Mouse (Mus musculus): Measurements from ENCODE around the gene Myl12a. TPM values are rescaled to one million over a fixed set of nuclear protein-coding genes. Genes with fewer than 3 reads are reported as not detected.
A peak's percentile ranks its signal among the peaks of the same experiment; 100 is the strongest.

Gene Myl12a
- polyA plus RNA-seq, 1 experiment from 2014 or later, result 417 TPM

DNA sequence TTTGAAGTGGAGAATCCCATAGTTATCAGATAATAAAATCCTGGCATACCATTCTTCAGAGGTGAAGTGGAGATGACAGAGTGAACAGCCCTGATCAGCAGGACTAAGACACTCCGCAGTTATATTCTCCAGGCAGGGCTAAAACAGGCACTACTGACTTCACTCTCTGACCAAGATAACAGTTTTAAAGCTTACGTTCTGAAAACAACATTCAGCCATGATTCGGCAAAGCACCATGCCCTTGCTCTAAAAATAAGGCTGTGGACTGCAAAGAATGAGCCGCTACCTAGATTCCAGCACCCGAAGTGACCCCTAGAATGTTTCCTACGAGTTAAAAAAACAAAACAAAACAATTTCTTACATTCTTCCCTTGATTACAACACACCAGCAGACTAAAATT, 4.8 kb downstream of the Myl12a start:
- Histone ChIP-seq H3K9ac (ENCODE audit: low read depth, low read length) (no peak overlapping the region), H3K27ac (ENCODE audit: low read depth, low read length) (no peak overlapping the region), H3K4me1 (replicated peaks; ENCODE audit: control insufficient read depth, insufficient read depth, low read length) (no peaks in the 10 kb centered on the region), H3K27me3 (replicated peaks; ENCODE audit: control insufficient read depth, insufficient read depth, low read length) (no peaks in the 10 kb centered on the region), H3K9me3 (ENCODE audit: control insufficient read depth) (no peaks in the 10 kb centered on the region), H3K4me3 (ENCODE audit: low read depth, low read length) (no peak overlapping the region), H3K36me3 (ENCODE audit: control insufficient read depth, insufficient read depth) (peaks cover 23% of the 10 kb centered on the region), H3K4me2 (replicated peaks; ENCODE audit: low read depth) (0 out of 2 replicates have a peak overlapping the region, but pooled peaks have one; percentile 17)
- ATAC-seq, result no peak
- WGBS, result 59% methylated on average over 6 of the region's 6 CpGs
- no peak for TF ChIP-seq CTCF (IDR thresholded peaks at IDR 0.05; ENCODE audit: low read depth)

DNA sequence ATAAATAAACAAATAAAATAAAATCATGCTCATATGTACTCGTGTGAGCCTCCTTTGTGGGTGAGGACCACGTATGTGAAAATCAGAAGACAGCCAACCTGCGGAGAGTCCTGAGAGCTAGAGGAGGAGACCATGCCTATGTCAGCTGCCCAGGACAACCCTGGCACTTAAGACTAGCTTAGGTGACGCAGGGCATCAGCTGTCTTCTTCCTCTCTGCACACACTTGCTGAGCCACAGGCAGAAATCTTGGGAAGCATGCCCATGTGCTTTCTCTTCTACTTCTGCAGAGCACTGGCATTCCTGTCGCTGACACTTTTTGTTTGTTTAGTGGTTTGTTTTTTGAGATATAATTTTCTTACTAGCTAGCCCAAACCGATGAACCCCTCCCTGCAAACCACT, 7.1 kb downstream of the Myl12a start:
- 82% methylated on average over 6 of the region's 6 CpGs for WGBS
- ATAC-seq, result no peak
- no peak overlapping the region for H3K27ac ChIP-seq (ENCODE audit: low read depth, low read length)
- H3K36me3 ChIP-seq (ENCODE audit: control insufficient read depth, insufficient read depth), result peaks cover 28% of the 10 kb centered on the region
- TF ChIP-seq CTCF (IDR thresholded peaks at IDR 0.05; ENCODE audit: low read depth), result no peak
- H3K4me3 ChIP-seq (ENCODE audit: low read depth, low read length), result no peak overlapping the region
- no peak overlapping the region for H3K9ac ChIP-seq (ENCODE audit: low read depth, low read length)
- no peaks in the 10 kb centered on the region for H3K9me3 ChIP-seq (ENCODE audit: control insufficient read depth)
- no peak overlapping the region for H3K4me2 ChIP-seq (replicated peaks; ENCODE audit: low read depth)
- H3K27me3 ChIP-seq (replicated peaks; ENCODE audit: control insufficient read depth, insufficient read depth, low read length), result no peaks in the 10 kb centered on the region
- H3K4me1 ChIP-seq (replicated peaks; ENCODE audit: control insufficient read depth, insufficient read depth, low read length), result no peaks in the 10 kb centered on the region

- H3K9ac ChIP-seq (ENCODE audit: low read depth, low read length), result no peak overlapping the region
- ATAC-seq, result no peak
- WGBS, result 72% methylated on average over 6 of the region's 6 CpGs
- H3K27me3 ChIP-seq (replicated peaks; ENCODE audit: control insufficient read depth, insufficient read depth, low read length), result no peaks in the 10 kb centered on the region
- no peak overlapping the region for H3K4me2 ChIP-seq (replicated peaks; ENCODE audit: low read depth)
- H3K4me3 ChIP-seq (ENCODE audit: low read depth, low read length), result no peak overlapping the region
- TF ChIP-seq CTCF (IDR thresholded peaks at IDR 0.05; ENCODE audit: low read depth), result no peak
- H3K36me3 ChIP-seq (ENCODE audit: control insufficient read depth, insufficient read depth), result peaks cover 28% of the 10 kb centered on the region
- H3K4me1 ChIP-seq (replicated peaks; ENCODE audit: control insufficient read depth, insufficient read depth, low read length), result no peaks in the 10 kb centered on the region
- H3K27ac ChIP-seq (ENCODE audit: low read depth, low read length), result no peak overlapping the region
- H3K9me3 ChIP-seq (ENCODE audit: control insufficient read depth), result no peaks in the 10 kb centered on the region
Measured at GRCm38 (mm10) chr17:70994671-70995070, 8.0 kb downstream of the Myl12a start.

DNA sequence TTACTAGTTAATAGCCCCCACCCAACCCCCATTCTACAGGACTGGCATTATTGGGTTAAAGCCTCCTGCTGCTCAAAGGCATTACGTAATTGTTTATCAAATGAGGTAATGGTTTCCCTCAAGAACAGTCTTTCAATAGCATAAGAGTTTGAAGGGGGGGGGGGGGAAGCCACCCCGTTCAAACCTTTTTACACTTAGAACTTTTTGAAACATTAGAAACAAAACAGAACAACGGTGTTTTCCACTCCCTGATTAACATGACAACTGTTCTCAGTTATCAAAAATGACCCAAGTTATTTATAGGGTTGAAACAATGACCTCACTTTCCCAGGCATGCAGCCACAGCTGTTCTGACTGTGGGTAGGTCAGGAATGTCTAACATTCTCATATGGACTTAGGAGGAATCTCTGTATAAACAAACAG, 9.3 kb downstream of the Myl12a start:
- Histone ChIP-seq H3K27me3 (replicated peaks; ENCODE audit: control insufficient read depth, insufficient read depth, low read length) (no peaks in the 10 kb centered on the region), H3K9ac (ENCODE audit: low read depth, low read length) (no peak overlapping the region), H3K36me3 (ENCODE audit: control insufficient read depth, insufficient read depth) (peaks cover 28% of the 10 kb centered on the region), H3K4me2 (replicated peaks; ENCODE audit: low read depth) (no peak overlapping the region), H3K27ac (ENCODE audit: low read depth, low read length) (0 out of 2 replicates have a peak overlapping the region, but pooled peaks have one; percentile 55), H3K9me3 (ENCODE audit: control insufficient read depth) (no peaks in the 10 kb centered on the region), H3K4me3 (ENCODE audit: low read depth, low read length) (no peak overlapping the region), H3K4me1 (replicated peaks; ENCODE audit: control insufficient read depth, insufficient read depth, low read length) (peaks cover 3% of the 10 kb centered on the region; the same call in 1 of the 2 replicates)
- 10% methylated on average over 3 of the region's 3 CpGs for WGBS
- ATAC-seq, result no peak
- no peak for TF ChIP-seq CTCF (IDR thresholded peaks at IDR 0.05; ENCODE audit: low read depth)

DNA sequence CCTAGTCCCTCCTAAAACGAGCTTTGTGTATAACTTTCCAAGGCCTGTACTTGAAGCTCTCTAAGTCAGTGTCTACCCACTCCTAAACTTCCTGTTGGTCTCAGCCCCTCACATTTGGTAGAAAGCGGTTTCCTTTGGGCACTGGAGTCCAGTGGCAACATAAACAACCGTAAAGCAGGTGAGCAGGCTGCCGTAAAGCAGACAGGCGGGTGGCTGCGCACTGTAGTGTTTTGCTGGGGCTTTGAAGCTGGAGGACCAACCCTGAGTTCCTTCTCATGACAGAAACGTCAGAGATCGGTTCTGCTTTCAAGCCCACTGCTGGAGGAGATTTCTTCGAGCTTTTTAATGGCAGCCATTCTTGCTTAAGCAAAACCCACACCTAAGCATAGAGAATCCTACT, 10.0 kb downstream of the Myl12a start:
- Histone ChIP-seq H3K36me3 (ENCODE audit: control insufficient read depth, insufficient read depth) (peaks cover 28% of the 10 kb centered on the region), H3K9ac (ENCODE audit: low read depth, low read length) (no peak overlapping the region), H3K27me3 (replicated peaks; ENCODE audit: control insufficient read depth, insufficient read depth, low read length) (no peaks in the 10 kb centered on the region), H3K27ac (ENCODE audit: low read depth, low read length) (peak overlapping the region; percentile 11), H3K4me1 (replicated peaks; ENCODE audit: control insufficient read depth, insufficient read depth, low read length) (peaks cover 3% of the 10 kb centered on the region; the same call in 1 of the 2 replicates), H3K4me2 (replicated peaks; ENCODE audit: low read depth) (no peak overlapping the region), H3K9me3 (ENCODE audit: control insufficient read depth) (no peaks in the 10 kb centered on the region), H3K4me3 (ENCODE audit: low read depth, low read length) (no peak overlapping the region)
- no peak for ATAC-seq
- TF ChIP-seq CTCF (IDR thresholded peaks at IDR 0.05; ENCODE audit: low read depth), result no peak
- WGBS, result 68% methylated on average over 9 of the region's 9 CpGs

- peak overlapping the region; percentile 97 for H3K27ac ChIP-seq (ENCODE audit: low read depth, low read length)
- whole genome bisulfite sequencing, result 80% methylated on average over 16 of the region's 16 CpGs
- no peaks in the 10 kb centered on the region for H3K9me3 ChIP-seq (ENCODE audit: control insufficient read depth)
- peaks cover 28% of the 10 kb centered on the region for H3K36me3 ChIP-seq (ENCODE audit: control insufficient read depth, insufficient read depth)
- H3K4me2 ChIP-seq (replicated peaks; ENCODE audit: low read depth), result no peak overlapping the region
- peak; percentile 57 for TF ChIP-seq CTCF (IDR thresholded peaks at IDR 0.05; ENCODE audit: low read depth)
- no peaks in the 10 kb centered on the region for H3K27me3 ChIP-seq (replicated peaks; ENCODE audit: control insufficient read depth, insufficient read depth, low read length)
- ATAC-seq, result no peak
- H3K4me3 ChIP-seq (ENCODE audit: low read depth, low read length), result peak overlapping the region; percentile 92; the same call in 1 of the 2 replicates
- H3K9ac ChIP-seq (ENCODE audit: low read depth, low read length), result no peak overlapping the region
- H3K4me1 ChIP-seq (replicated peaks; ENCODE audit: control insufficient read depth, insufficient read depth, low read length), result peaks cover 3% of the 10 kb centered on the region; the same call in 1 of the 2 replicates
Measured at GRCm38 (mm10) chr17:70991706-70992625, 10.7 kb downstream of the Myl12a start.

Data from intestine, postnatal 0 days (tissue).